Mouse (Mus musculus): ENCODE measurements around the gene Top3a.

The Top3a gene

GRCm38 (mm10) chr11:60712040-60712439, 65.1 kb downstream of the Top3a start:
- DNase-seq (ENCODE audit: low spot score in 2 of 2) = peak in 1 of 2 experiments; percentile 58

GRCm38 (mm10) chr11:60711218-60711617, 65.9 kb downstream of the Top3a start:
- peak in 1 of 2 experiments; percentile 59 for DNase-seq (ENCODE audit: low spot score in 2 of 2)

GRCm38 (mm10) chr11:60709481-60710465, 67.4 kb downstream of the Top3a start:
- peak in 1 of 2 experiments; percentile 58 for DNase-seq (ENCODE audit: low spot score in 2 of 2)

GRCm38 (mm10) chr11:60708631-60709030, 68.5 kb downstream of the Top3a start:
- DNase-seq (ENCODE audit: low spot score in 2 of 2) = peak; percentile 10 to 57

- DNase-seq (ENCODE audit: low spot score in 2 of 2) = peak; percentile 13 to 61
Observed at GRCm38 (mm10) chr11:60707672-60708071, 69.5 kb downstream of the Top3a start.

GRCm38 (mm10) chr11:60706696-60707480, 70.3 kb downstream of the Top3a start:
- peak; percentile 12 to 60 for DNase-seq (ENCODE audit: low spot score in 2 of 2)

GRCm38 (mm10) chr11:60706076-60706475, 71.1 kb downstream of the Top3a start:
- DNase-seq (ENCODE audit: low spot score in 2 of 2) = peak; percentile 11 to 52

GRCm38 (mm10) chr11:60705255-60705654, 71.9 kb downstream of the Top3a start:
- peak in 1 of 2 experiments; percentile 52 for DNase-seq (ENCODE audit: low spot score in 2 of 2)

- DNase-seq (ENCODE audit: low spot score in 2 of 2) = peak; percentile 10 to 58
Observed at GRCm38 (mm10) chr11:60704023-60704880, 72.9 kb downstream of the Top3a start.

- DNase-seq (ENCODE audit: low spot score in 2 of 2) = peak; percentile 68 to 86
Observed at GRCm38 (mm10) chr11:60703131-60703530, 74.0 kb downstream of the Top3a start.

- DNase-seq (ENCODE audit: low spot score in 2 of 2) = peak; percentile 11 to 61
Observed at GRCm38 (mm10) chr11:60701611-60702010, 75.6 kb downstream of the Top3a start.

GRCm38 (mm10) chr11:60700320-60701185, 76.6 kb downstream of the Top3a start:
- DNase-seq (ENCODE audit: low spot score in 2 of 2) = peak; percentile 14 to 62

GRCm38 (mm10) chr11:60699524-60700075, 77.6 kb downstream of the Top3a start, which contains the start of gene Llgl1:
Gene Llgl1, plus strand, starts transcription at chr11:60699723.
- peak; percentile 82 to 93 for DNase-seq (ENCODE audit: low spot score in 2 of 2)

GRCm38 (mm10) chr11:60698806-60699523, 78.2 kb downstream of the Top3a start:
- peak; percentile 36 to 74 for DNase-seq (ENCODE audit: low spot score in 2 of 2)

- DNase-seq (ENCODE audit: low spot score in 2 of 2) = no peak
Observed at GRCm38 (mm10) chr11:60697561-60697960, 79.6 kb downstream of the Top3a start.

- no peak for DNase-seq (ENCODE audit: low spot score in 2 of 2)
Observed at GRCm38 (mm10) chr11:60696165-60696564, 81.0 kb downstream of the Top3a start.

Measured in spleen, postnatal 4 days (tissue).